Mouse (Mus musculus): ENCODE measurements around the gene Tns4.

GRCm38 (mm10) chr11:99073781-99074180 is 15.3 kb downstream of the Tns4 start:
- TF ChIP-seq POLR2A (IDR thresholded peaks at IDR 0.05; ENCODE audit: control insufficient read depth in 1 of 2, insufficient read depth in 1 of 2, low read depth in 1 of 2, low read length in 2 of 2, poor library complexity in 1 of 2) (no peak), NELFE (IDR thresholded peaks at IDR 0.05; ENCODE audit: low read depth, low read length) (no peak), HCFC1 (IDR thresholded peaks at IDR 0.05; ENCODE audit: low read depth, low read length) (no peak), EP300 (IDR thresholded peaks at IDR 0.05; ENCODE audit: low read depth in 1 of 2, low read length in 2 of 2) (no peak), MAX (IDR thresholded peaks at IDR 0.05; ENCODE audit: low read length) (no peak), JUND (IDR thresholded peaks at IDR 0.05; ENCODE audit: low read depth, low read length) (no peak)
